Mouse (Mus musculus): ENCODE measurements around the gene Igdcc4. TPM values are rescaled to one million over a fixed set of nuclear protein-coding genes. Genes with fewer than 3 reads are reported as not detected.
A peak's percentile ranks its signal among the peaks of the same experiment; 100 is the strongest.

Igdcc4 gene
- total RNA-seq, 2 experiments from 2014 or later, result 31.8 to 39.9 TPM

GRCm38 (mm10) chr9:65148507-65148906, 47.2 kb downstream of the Igdcc4 start:
- no peak for DNase-seq
- intact Hi-C loops (cut with DNase I; ENCODE audit: low total_unique reads), result no loop called here

- intact Hi-C loops (cut with DNase I; ENCODE audit: low total_unique reads), result no loop called here
- no peak for DNase-seq
Observed at GRCm38 (mm10) chr9:65152711-65153330, 51.5 kb downstream of the Igdcc4 start.

- no peak for DNase-seq
- intact Hi-C loops (cut with DNase I; ENCODE audit: low total_unique reads), result no loop called here
Observed at GRCm38 (mm10) chr9:65153331-65153711, 52.0 kb downstream of the Igdcc4 start.

GRCm38 (mm10) chr9:65154692-65155455, 53.6 kb downstream of the Igdcc4 start:
- no peak for DNase-seq
- intact Hi-C loops (cut with DNase I; ENCODE audit: low total_unique reads), result no loop called here

GRCm38 (mm10) chr9:65156604-65157003, 55.3 kb downstream of the Igdcc4 start:
- intact Hi-C loops (cut with DNase I; ENCODE audit: low total_unique reads), result no loop called here
- DNase-seq, result no peak

- no peak for DNase-seq
- intact Hi-C loops (cut with DNase I; ENCODE audit: low total_unique reads), result no loop called here
Observed at GRCm38 (mm10) chr9:65157631-65158030, 56.3 kb downstream of the Igdcc4 start.

- no peak for DNase-seq
- intact Hi-C loops (cut with DNase I; ENCODE audit: low total_unique reads), result no loop called here
Observed at GRCm38 (mm10) chr9:65161188-65161587, 59.9 kb downstream of the Igdcc4 start.

- intact Hi-C loops (cut with DNase I; ENCODE audit: low total_unique reads), result no loop called here
- no peak for DNase-seq
Observed at GRCm38 (mm10) chr9:65161881-65162280, 60.6 kb downstream of the Igdcc4 start.

GRCm38 (mm10) chr9:65162711-65163639, 61.7 kb downstream of the Igdcc4 start:
- intact Hi-C loops (cut with DNase I; ENCODE audit: low total_unique reads), result no loop called here
- peak; percentile 31 for DNase-seq

- DNase-seq, result no peak
- intact Hi-C loops (cut with DNase I; ENCODE audit: low total_unique reads), result loop anchor here (5.0 kb wide), 1 partner anchor 33 kb away; no protein-coding TSS in a partner anchor
Observed at GRCm38 (mm10) chr9:65164870-65165269, 63.6 kb downstream of the Igdcc4 start.

GRCm38 (mm10) chr9:65166386-65166785, 65.1 kb downstream of the Igdcc4 start:
- no peak for DNase-seq
- intact Hi-C loops (cut with DNase I; ENCODE audit: low total_unique reads), result loop anchor here (5.0 kb wide), 1 partner anchor 34 kb away; no protein-coding TSS in a partner anchor

- intact Hi-C loops (cut with DNase I; ENCODE audit: low total_unique reads), result loop anchor here (5.0 kb wide), 1 partner anchor 36 kb away; no protein-coding TSS in a partner anchor
- DNase-seq, result no peak
Observed at GRCm38 (mm10) chr9:65168534-65168933, 67.2 kb downstream of the Igdcc4 start.

GRCm38 (mm10) chr9:65168952-65169351, 67.7 kb downstream of the Igdcc4 start:
- intact Hi-C loops (cut with DNase I; ENCODE audit: low total_unique reads), result loop anchor here (5.0 kb wide), 1 partner anchor 37 kb away; no protein-coding TSS in a partner anchor

GRCm38 (mm10) chr9:65172654-65173053, 71.4 kb downstream of the Igdcc4 start:
- intact Hi-C loops (cut with DNase I; ENCODE audit: low total_unique reads), result no loop called here
- no peak for DNase-seq

More at GRCm38 (mm10) chr9:65168952-65169351, 67.7 kb downstream of the Igdcc4 start:
- no peak for DNase-seq

GRCm38 (mm10) chr9:65175234-65175938, 74.1 kb downstream of the Igdcc4 start:
- intact Hi-C loops (cut with DNase I; ENCODE audit: low total_unique reads), result no loop called here
- DNase-seq, result no peak

- DNase-seq, result no peak
- intact Hi-C loops (cut with DNase I; ENCODE audit: low total_unique reads), result no loop called here
Observed at GRCm38 (mm10) chr9:65175939-65176871, 74.9 kb downstream of the Igdcc4 start.

GRCm38 (mm10) chr9:65177497-65177896, 76.2 kb downstream of the Igdcc4 start:
- intact Hi-C loops (cut with DNase I; ENCODE audit: low total_unique reads), result no loop called here
- no peak for DNase-seq

GRCm38 (mm10) chr9:65177912-65178311, 76.6 kb downstream of the Igdcc4 start:
- intact Hi-C loops (cut with DNase I; ENCODE audit: low total_unique reads), result no loop called here
- no peak for DNase-seq

Data from gastrocnemius, postnatal 14 days (tissue).